Mouse (Mus musculus): ENCODE measurements around the gene Cd276. TPM values are rescaled to one million over a fixed set of nuclear protein-coding genes. Genes with fewer than 3 reads are reported as not detected.
"Not testable (repeated sequence)": the region's sequence is repeated elsewhere in the genome, so short reads cannot be mapped to it uniquely, and the experiment has no call there.

Cd276 gene
- polyA plus RNA-seq, 1 experiment from 2014 or later = 34.7 TPM

- not testable (repeated sequence) for H3K4me2 ChIP-seq (ENCODE audit: low read depth, low read length, severe bottlenecking); H3K4me3 ChIP-seq (ENCODE audit: low read depth, low read length); H3K36me3 ChIP-seq (ENCODE audit: control insufficient read depth, insufficient read depth, low read length); H3K9me3 ChIP-seq (ENCODE audit: control insufficient read depth, low read length); H3K9ac ChIP-seq (ENCODE audit: low read length); H3K27me3 ChIP-seq (ENCODE audit: control insufficient read depth, insufficient read depth, low read length); ATAC-seq (replicated peaks; ENCODE audit: low FRiP score); DNase-seq (ENCODE audit: low spot score); H3K4me1 ChIP-seq (replicated peaks; ENCODE audit: control insufficient read depth, insufficient read depth, low read length); H3K27ac ChIP-seq (ENCODE audit: low read depth, low read length)
- 73% methylated on average over 10 of the region's 10 CpGs for WGBS
Measured at GRCm38 (mm10) chr9:58580453-58581195, 25.4 kb upstream of the Cd276 start.

- H3K9me3 ChIP-seq (ENCODE audit: control insufficient read depth, low read length) = no peaks in the 10 kb centered on the region
- H3K4me1 ChIP-seq (replicated peaks; ENCODE audit: control insufficient read depth, insufficient read depth, low read length) = no peaks in the 10 kb centered on the region; the same call in 1 of the 2 replicates
- ATAC-seq (replicated peaks; ENCODE audit: low FRiP score) (no peak), DNase-seq (ENCODE audit: low spot score) (peak; percentile 82)
- no peak overlapping the region for H3K4me3 ChIP-seq (ENCODE audit: low read depth, low read length)
- H3K27me3 ChIP-seq (ENCODE audit: control insufficient read depth, insufficient read depth, low read length) = no peaks in the 10 kb centered on the region
- H3K36me3 ChIP-seq (ENCODE audit: control insufficient read depth, insufficient read depth, low read length) = no peaks in the 10 kb centered on the region
- H3K9ac ChIP-seq (ENCODE audit: low read length) = no peak overlapping the region
- WGBS = 30% methylated on average over 3 of the region's 3 CpGs
- H3K27ac ChIP-seq (ENCODE audit: low read depth, low read length) = no peak overlapping the region
- H3K4me2 ChIP-seq (ENCODE audit: low read depth, low read length, severe bottlenecking) = no peak overlapping the region
Measured at GRCm38 (mm10) chr9:58578669-58579068, 23.4 kb upstream of the Cd276 start.

DNA sequence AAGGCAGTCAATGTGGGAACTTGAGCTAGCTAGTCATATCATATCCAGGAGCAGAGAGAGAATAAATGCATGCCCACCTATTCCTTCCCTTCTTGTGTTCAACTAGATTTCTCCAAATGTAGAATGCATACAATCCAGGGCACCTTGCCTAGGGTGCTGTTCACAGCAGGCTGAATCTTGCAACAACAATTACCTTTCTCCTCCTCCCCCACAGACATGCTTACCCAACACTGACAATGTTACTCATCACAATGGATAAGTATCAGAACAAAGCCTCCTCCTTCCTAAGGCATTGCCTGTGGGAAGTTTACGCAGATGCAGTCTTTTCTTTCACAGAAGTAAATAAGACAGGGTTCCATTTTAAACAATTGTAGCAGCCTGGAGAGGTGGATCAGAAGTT, 15.8 kb upstream of the Cd276 start:
- Histone ChIP-seq H3K9ac (ENCODE audit: low read length) (no peak overlapping the region), H3K4me3 (ENCODE audit: low read depth, low read length) (no peak overlapping the region), H3K36me3 (ENCODE audit: control insufficient read depth, insufficient read depth, low read length) (no peaks in the 10 kb centered on the region), H3K4me2 (ENCODE audit: low read depth, low read length, severe bottlenecking) (no peak overlapping the region), H3K27ac (ENCODE audit: low read depth, low read length) (no peak overlapping the region), H3K4me1 (replicated peaks; ENCODE audit: control insufficient read depth, insufficient read depth, low read length) (no peaks in the 10 kb centered on the region), H3K27me3 (ENCODE audit: control insufficient read depth, insufficient read depth, low read length) (no peaks in the 10 kb centered on the region), H3K9me3 (ENCODE audit: control insufficient read depth, low read length) (no peaks in the 10 kb centered on the region)
- DNase-seq (ENCODE audit: low spot score) = no peak
- no peak for ATAC-seq (replicated peaks; ENCODE audit: low FRiP score)
- 73% methylated on average over 1 of the region's 1 CpGs for WGBS

GRCm38 (mm10) chr9:58567682-58568081, 12.4 kb upstream of the Cd276 start:
- no peaks in the 10 kb centered on the region for H3K9me3 ChIP-seq (ENCODE audit: control insufficient read depth, low read length)
- no peaks in the 10 kb centered on the region for H3K4me1 ChIP-seq (replicated peaks; ENCODE audit: control insufficient read depth, insufficient read depth, low read length)
- H3K4me3 ChIP-seq (ENCODE audit: low read depth, low read length) = no peak overlapping the region
- no peaks in the 10 kb centered on the region for H3K27me3 ChIP-seq (ENCODE audit: control insufficient read depth, insufficient read depth, low read length)
- no peaks in the 10 kb centered on the region for H3K36me3 ChIP-seq (ENCODE audit: control insufficient read depth, insufficient read depth, low read length)
- DNase-seq (ENCODE audit: low spot score) (no peak), ATAC-seq (replicated peaks; ENCODE audit: low FRiP score) (no peak)
- H3K9ac ChIP-seq (ENCODE audit: low read length) = no peak overlapping the region
- no peak overlapping the region for H3K27ac ChIP-seq (ENCODE audit: low read depth, low read length)
- no peak overlapping the region for H3K4me2 ChIP-seq (ENCODE audit: low read depth, low read length, severe bottlenecking)

- not testable (repeated sequence) for H3K4me3 ChIP-seq (ENCODE audit: low read depth, low read length); ATAC-seq (replicated peaks; ENCODE audit: low FRiP score); H3K27me3 ChIP-seq (ENCODE audit: control insufficient read depth, insufficient read depth, low read length); H3K36me3 ChIP-seq (ENCODE audit: control insufficient read depth, insufficient read depth, low read length); H3K27ac ChIP-seq (ENCODE audit: low read depth, low read length); H3K4me2 ChIP-seq (ENCODE audit: low read depth, low read length, severe bottlenecking); H3K9me3 ChIP-seq (ENCODE audit: control insufficient read depth, low read length); DNase-seq (ENCODE audit: low spot score); H3K9ac ChIP-seq (ENCODE audit: low read length); H3K4me1 ChIP-seq (replicated peaks; ENCODE audit: control insufficient read depth, insufficient read depth, low read length)
- 85% methylated on average over 3 of the region's 3 CpGs for WGBS
Measured at GRCm38 (mm10) chr9:58565945-58566344, 10.7 kb upstream of the Cd276 start.

- no peak overlapping the region for H3K9ac ChIP-seq (ENCODE audit: low read length)
- no peaks in the 10 kb centered on the region for H3K36me3 ChIP-seq (ENCODE audit: control insufficient read depth, insufficient read depth, low read length)
- ATAC-seq (replicated peaks; ENCODE audit: low FRiP score) (no peak), DNase-seq (ENCODE audit: low spot score) (no peak)
- 79% methylated on average over 3 of the region's 3 CpGs for WGBS
- peaks cover 3% of the 10 kb centered on the region for H3K4me1 ChIP-seq (replicated peaks; ENCODE audit: control insufficient read depth, insufficient read depth, low read length)
- no peaks in the 10 kb centered on the region for H3K27me3 ChIP-seq (ENCODE audit: control insufficient read depth, insufficient read depth, low read length)
- H3K4me2 ChIP-seq (ENCODE audit: low read depth, low read length, severe bottlenecking) = no peak overlapping the region
- no peak overlapping the region for H3K4me3 ChIP-seq (ENCODE audit: low read depth, low read length)
- no peaks in the 10 kb centered on the region for H3K9me3 ChIP-seq (ENCODE audit: control insufficient read depth, low read length)
- no peak overlapping the region for H3K27ac ChIP-seq (ENCODE audit: low read depth, low read length)
Measured at GRCm38 (mm10) chr9:58560211-58560610, 5.0 kb upstream of the Cd276 start.

GRCm38 (mm10) chr9:58557457-58558455, 2.5 kb upstream of the Cd276 start:
- 74% methylated on average over 3 of the region's 3 CpGs for WGBS
- Histone ChIP-seq H3K9me3 (ENCODE audit: control insufficient read depth, low read length) (no peaks in the 10 kb centered on the region), H3K27ac (ENCODE audit: low read depth, low read length) (no peak overlapping the region), H3K4me1 (replicated peaks; ENCODE audit: control insufficient read depth, insufficient read depth, low read length) (peaks cover 3% of the 10 kb centered on the region), H3K36me3 (ENCODE audit: control insufficient read depth, insufficient read depth, low read length) (no peaks in the 10 kb centered on the region), H3K27me3 (ENCODE audit: control insufficient read depth, insufficient read depth, low read length) (no peaks in the 10 kb centered on the region), H3K9ac (ENCODE audit: low read length) (no peak overlapping the region), H3K4me3 (ENCODE audit: low read depth, low read length) (no peak overlapping the region), H3K4me2 (ENCODE audit: low read depth, low read length, severe bottlenecking) (no peak overlapping the region)
- no peak for ATAC-seq (replicated peaks; ENCODE audit: low FRiP score)
- DNase-seq (ENCODE audit: low spot score) = no peak

DNA sequence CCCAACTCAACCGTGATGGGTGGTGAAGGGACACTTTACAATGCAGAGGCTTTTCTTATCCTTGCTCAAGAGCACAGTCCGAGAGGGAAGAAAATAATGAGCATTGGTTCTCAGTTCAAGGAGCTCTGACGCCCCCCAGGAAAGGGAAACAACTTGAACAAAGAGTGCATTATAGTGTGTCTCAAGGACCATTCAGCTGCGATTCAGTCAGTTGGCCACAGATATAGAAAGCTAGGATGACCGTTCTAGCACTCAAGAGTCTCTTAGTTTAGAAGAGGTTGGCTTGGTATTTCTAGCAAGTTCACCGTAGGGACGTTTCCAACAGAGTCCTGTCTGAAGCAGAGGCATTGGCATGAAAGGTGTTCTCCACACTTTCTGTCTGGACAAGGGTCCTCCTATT, 1.4 kb upstream of the Cd276 start:
- H3K4me3 ChIP-seq (ENCODE audit: low read depth, low read length) = no peak overlapping the region
- H3K9ac ChIP-seq (ENCODE audit: low read length) = no peak overlapping the region
- no peaks in the 10 kb centered on the region for H3K27me3 ChIP-seq (ENCODE audit: control insufficient read depth, insufficient read depth, low read length)
- H3K4me2 ChIP-seq (ENCODE audit: low read depth, low read length, severe bottlenecking) = no peak overlapping the region
- no peak for DNase-seq (ENCODE audit: low spot score)
- H3K4me1 ChIP-seq (replicated peaks; ENCODE audit: control insufficient read depth, insufficient read depth, low read length) = peaks cover 3% of the 10 kb centered on the region
- no peak for ATAC-seq (replicated peaks; ENCODE audit: low FRiP score)
- 40% methylated on average over 7 of the region's 7 CpGs for WGBS
- H3K27ac ChIP-seq (ENCODE audit: low read depth, low read length) = no peak overlapping the region
- H3K36me3 ChIP-seq (ENCODE audit: control insufficient read depth, insufficient read depth, low read length) = no peaks in the 10 kb centered on the region
- H3K9me3 ChIP-seq (ENCODE audit: control insufficient read depth, low read length) = no peaks in the 10 kb centered on the region
